Mouse (Mus musculus) frontal cortex, adult (tissue): Measurements from ENCODE around the gene Jrkl.

Source experiments
- ATAC-seq: cut with Nextera tagmentation; 2 replicates; pipeline ENCODE4 v1.9.2; 2017; ENCODE audit warnings: mild to moderate bottlenecking, moderate library complexity, mixed read lengths; ENCODE audit not compliant: low TSS enrichment

The Jrkl gene

DNA sequence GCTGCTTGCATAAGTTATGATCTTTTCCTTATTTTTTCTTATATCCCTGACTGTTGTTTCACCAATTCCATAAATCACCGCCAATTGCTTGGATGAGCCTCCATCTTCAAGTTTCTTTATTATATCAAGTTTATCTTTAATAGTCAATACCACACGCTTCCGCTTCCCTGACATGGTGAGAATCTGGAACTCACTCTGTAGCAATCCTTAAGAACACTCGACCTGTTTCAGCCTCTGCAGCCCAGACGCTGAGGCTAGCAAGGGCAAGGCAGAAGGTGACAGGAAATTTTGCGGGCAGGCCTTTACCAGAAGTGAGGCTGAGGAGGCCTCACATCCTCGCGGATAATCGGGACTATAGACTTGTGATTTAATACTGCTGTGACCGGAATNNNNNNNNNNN, at the start of gene Jrkl:
Gene Jrkl (minus strand): TSS at position 349 of the 400 bp plus-strand sequence.
- ATAC-seq: peak; percentile 58

DNA sequence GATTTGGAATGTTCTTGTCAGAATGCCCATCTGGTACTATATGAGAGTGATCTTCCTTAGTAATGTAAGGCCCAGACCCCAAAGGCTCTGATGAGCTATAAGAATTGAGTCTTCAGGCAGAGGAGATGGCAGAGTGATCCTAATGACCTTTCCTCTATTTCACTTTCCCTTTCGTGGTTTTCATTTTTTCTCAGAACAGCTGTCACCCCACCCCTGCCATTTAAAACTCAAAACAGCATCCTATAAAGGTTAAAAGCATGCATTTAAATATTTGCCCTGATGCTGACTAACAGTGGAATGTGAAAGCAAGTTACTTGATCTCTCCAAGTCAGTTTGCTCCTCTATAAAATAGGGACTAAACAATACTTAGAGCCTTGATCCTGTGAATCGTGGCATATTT, 41.9 kb upstream of the Jrkl start:
- no peak for ATAC-seq

DNA sequence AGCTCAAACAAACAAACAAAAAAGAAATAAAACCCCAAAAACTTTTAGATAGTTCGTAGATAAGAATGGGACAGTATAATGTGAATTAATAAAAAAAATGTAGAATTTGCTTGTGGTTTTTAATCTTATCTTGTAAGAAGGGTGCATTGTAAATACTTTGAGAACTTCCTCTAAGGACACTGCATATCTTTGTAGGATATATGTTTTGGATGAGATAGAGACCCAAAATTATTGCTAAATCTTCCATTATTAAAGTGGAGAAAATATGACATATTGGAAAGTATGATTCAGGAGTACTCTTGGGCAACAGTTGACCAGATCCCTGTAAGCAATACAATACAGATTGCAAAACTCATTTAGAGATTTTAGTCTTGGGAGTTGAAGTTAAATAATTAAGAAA, 27.6 kb upstream of the Jrkl start:
- ATAC-seq: no peak

DNA sequence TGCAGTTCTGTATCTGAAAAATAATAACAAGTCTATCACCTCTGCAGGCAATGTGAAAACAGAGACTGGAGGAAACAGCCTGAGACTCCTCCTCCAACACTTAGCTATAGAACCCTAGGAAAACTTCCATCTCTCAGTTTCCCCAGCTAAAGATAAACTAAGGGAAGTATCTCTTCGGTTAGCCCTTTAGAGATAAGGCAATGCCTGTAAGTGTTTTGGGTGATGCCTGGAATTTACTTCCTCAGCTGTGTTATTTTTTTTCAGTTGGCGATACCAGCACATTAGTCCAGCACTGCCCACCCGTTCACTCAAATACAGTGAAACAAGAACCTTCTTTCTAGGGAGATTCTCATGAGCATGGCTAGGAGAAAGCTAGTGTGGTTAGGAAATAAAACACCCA, 15.4 kb upstream of the Jrkl start:
- ATAC-seq: no peak

DNA sequence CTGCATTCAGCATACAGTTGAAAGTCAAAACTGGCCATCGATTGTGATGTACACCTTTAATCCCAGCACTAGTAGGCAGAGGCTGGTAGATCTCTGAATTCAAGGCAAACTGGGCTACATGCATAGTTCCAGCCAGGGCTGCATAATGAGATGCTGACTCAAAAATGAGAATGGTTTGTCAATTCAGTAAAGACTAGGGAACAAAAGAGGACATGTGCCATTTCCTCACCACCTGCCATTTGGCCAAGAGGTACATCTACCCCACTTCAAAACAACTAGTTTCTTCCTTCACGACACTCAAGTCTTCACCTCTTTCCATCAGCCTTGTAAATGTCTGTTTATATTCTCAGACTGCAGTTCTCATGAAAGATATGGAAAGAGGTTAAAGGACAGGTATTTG, 12.5 kb upstream of the Jrkl start:
- no peak for ATAC-seq

DNA sequence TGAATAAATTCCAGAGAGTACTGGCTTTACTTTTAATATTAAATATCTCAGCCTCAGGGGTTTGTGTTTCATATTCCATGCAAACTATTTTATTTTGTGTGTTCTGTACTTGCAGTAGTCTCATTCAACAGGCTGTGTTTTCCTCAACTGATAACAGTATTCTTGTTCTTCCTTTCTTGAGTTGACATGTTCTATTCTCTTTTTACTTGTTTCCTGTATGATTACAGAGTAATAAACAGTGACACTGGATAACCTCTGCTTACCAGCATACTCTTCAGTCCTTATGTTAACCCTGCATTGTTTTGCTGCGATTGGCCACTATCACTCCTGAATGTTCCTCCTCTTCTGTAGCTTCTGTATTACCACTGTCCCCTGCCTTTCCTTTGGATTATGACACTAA, 11.1 kb upstream of the Jrkl start:
- no peak for ATAC-seq

DNA sequence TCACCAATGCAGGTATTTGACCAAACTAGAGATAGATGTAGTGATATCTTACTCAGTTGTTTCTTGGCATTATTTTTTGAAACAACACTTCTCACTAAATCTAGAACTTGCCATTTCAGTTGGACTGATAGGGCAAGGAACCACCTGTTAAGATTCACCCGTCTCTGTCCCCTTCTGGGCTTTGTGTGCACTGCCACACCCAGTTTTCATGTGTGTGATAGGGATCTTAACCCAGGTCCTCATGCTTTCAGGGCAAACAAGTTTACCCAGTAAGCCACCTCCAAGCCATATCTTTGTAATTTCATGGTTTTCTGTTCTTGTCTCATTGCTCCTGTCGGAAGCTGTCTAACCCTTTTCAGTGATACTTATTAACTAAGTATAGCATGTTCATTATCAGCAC, 5.6 kb upstream of the Jrkl start:
- no peak for ATAC-seq

DNA sequence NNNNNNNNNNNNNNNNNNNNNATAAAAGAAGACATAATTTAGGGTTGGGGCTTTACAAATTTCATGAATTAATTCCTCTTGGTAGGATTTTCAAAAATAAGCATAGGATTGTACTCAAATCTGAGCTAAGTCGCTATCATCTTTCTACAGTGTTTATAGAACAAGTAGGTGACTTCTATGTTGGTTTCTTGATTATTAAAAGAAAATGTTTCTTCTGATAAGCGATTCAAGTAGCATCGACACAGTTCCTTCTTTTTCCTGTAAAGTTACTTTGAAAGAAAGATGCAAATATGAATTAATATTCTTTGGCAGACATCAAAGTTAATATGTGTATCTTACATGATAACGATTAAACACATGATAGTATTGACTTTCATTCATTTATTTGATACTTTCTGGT, 2.5 kb upstream of the Jrkl start:
- ATAC-seq: no peak

DNA sequence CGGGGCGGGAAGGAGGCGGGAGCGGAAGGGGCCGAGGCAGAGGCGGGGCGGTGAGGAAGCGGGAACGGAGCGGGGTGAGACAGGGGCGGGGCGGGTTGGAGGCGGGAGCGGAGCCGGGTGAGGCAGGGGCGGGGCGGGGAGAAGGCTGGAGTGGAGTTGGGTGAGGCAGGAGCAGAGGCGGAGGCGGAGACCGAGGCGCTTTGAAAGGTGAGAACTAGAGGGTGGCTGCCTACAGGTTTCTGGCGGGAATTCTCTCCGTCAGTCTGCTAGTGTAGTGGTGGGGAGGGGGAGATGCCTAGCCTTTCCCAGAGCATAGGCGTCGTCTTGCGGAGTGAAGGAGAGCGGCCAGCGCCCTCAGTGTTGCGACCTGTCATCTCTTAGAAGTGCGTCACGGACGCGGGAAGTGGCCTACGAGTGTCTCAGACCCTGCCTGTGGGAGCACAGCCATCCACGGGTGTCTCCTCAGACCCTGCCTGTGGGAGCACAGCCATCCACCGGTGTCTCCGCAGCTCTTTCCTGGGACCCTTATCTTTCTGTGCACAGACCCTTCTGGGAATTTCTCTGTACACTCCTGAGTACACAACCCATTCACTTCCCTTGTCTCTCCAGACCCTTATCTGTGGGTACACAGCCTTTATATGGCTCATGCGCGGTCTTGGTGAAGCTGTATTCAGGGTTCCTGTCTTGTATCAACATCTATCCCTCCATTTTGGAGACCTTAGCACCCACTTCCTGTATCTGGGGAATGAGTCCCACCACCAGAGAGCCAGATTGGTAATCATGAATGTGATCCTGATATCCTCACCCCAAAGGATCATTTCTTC, 1.4 kb upstream of the Jrkl start, which contains the start of gene Ccdc82:
Gene Ccdc82 (plus strand): TSS at position 141 of the 824 bp plus-strand sequence.
- ATAC-seq: peak; percentile 92

DNA sequence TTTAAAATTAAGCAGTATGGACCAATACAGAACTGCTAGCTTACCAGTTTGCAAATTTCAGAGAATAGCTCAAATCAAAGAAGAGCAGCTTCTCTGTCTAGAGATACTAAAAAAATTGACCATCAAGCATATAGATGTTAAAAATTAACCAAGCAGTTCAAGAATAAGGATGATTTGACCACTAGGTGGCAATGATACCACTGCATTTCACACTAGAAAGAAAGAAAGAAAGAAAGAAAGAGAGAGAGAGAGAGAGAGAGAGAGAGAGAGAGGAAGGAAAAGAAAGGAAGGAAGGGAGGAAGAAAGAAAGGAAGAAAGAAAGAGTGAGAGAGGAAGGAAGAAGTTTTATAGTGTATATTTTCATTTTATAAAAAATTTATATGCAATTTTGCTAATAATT, 3.3 kb downstream of the Jrkl start:
- ATAC-seq: no peak

DNA sequence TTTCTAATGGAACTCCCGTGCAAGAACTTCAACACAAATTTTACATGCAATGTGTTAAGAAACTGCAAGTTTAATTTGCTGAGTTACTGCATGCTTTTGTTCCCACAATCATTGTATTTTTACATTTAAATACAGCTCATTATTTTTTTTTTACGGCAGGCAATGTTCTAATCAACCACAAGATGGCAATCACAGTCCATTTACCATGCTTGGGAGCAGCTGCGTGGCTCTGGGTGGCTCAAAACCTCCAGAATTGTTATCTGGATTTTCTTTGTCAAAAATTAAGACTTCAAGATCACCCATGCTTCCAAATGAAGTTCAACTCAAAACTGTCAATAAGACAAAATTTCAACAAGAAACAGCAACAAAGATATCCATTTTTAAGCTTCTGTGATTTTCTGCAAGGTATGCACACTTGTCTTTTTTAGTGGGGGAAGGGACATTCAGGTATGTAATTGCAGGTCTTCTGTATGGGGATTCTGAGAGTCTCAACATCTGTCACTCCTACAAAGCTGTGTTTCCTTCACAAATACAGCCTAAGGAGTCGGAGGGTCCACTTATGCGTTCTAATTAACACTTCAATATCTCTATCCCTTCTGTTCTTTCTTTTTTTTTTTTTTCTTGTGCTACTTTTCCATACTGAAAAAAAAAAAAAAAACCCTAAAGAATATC, 13.9 kb downstream of the Jrkl start:
- peak; percentile 78 for ATAC-seq

DNA sequence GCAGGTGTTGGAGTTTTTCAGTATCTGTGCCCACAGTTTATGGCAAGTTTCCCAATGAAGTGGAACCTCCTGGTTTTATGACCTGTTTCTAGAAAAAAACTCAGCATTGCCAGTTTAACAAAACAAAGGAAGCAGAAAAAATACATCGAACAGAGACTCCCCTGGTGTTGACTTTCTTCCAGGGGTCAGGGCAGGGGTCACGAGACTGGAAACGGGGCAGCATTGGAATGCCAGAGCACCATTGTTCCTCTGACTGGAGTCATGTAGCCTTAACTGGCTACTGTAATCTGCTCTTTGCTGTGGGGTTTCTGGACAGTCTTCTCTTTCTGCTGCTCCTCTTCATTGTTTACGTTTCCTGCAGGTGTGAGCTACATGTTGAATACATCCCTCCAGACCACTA, 15.1 kb downstream of the Jrkl start:
- ATAC-seq: no peak

DNA sequence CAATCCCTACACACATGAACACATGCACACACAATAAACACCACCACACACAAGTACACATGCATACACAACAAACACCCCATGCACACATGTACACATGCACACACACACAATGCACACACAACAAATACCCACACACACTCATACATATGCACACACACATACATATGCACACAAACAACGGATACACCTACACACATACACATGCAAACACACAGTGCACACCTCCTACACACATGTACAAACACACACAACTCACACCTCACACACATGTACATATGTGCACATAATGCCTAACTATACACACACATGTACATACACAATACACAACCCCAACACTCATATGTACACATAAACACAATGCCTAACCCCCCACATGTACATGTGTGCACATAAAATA, 19.8 kb downstream of the Jrkl start:
- no peak for ATAC-seq

DNA sequence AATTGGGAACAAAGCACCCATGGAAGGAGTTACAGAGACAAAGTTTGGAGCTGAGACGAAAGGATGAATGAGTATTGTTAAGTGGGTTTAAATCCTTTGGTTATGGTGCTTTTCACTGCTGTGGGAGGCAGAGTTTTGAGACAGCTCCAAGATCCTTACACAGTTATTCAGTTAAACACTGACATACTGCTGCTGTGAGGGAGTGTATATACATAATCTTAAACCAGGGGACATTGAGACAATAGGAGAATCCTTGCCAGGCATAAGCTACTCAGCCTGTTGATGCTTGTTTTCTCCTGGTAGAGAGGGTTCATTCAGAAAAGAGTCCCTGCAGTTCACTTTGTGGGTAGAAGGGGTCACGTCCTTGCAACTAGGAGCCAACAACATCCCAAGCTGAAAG, 39.3 kb downstream of the Jrkl start:
- no peak for ATAC-seq

DNA sequence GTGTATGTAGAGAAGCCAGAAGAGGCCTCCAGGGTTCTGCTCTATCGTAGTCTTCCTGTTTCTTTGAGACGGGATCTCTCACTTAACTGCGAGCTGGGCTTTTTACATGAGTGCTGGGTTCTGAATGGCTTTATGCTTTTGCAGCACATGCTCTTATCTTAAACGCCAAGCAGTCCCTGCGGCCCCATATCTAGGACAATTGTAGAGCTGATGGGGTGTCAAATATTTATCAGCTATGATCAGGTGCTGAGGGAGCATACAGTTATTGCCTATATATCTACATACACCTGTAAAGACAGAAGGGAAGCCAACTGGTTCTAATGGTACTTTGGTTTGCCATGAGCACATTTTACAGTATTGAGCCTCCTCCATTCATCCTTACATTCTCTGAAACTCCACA, 41.9 kb downstream of the Jrkl start:
- no peak for ATAC-seq

DNA sequence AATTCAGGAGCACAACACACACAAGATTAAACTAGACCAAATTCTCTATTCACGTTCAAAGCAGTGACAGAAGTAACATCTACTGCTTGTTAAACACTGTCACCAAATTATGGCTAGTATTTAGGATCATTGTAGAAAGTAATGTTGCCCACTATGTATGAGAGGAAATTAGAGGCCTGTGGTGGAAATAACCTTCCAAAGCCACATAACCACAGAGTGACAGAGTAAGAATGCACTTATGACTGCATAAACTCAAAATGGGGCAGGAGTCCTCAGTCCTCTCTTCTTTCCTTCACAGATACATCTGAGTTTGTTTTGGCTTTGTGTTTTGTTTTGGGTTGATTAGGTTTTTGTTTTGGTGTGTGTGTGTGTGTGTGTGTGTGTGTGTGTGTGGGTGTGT, 42.5 kb downstream of the Jrkl start:
- ATAC-seq: no peak

DNA sequence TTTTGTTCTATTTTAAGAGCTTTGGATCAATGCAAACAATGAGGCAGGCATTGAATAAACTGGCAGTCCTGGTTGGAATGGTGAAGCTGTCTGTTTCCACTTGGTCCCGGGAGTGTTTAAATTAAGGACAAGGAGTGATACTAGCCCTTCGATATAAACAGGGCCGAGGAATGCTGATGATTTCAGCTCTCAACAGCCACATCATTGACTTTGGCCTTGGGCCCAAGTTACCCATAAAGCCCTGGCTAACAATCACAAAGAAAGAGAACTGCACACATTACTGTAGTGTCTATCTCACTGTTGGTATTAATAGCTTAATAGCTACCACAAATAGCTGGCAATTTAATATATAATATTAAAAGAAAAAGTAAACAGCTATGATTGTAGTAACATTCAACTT, 45.5 kb downstream of the Jrkl start:
- ATAC-seq: no peak

DNA sequence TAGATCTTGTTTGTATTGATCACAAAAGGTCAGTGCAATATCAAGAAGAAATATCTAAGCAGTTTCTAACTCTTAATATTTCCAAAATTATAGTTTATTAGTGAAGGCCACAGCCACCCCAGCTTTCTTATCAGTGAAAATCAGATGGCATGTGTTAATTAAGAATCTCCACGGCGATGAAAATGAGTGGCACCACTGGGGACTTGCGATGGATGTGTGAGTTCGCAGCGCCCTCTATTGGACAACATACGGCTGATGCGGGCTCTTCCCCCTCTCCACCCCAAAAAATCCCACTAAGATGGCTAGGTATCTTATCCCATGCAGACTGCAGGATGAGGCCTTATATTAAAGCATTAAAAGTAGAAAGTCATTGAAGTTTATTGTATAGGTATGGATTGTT, 49.9 kb downstream of the Jrkl start:
- peak; percentile 85 for ATAC-seq

DNA sequence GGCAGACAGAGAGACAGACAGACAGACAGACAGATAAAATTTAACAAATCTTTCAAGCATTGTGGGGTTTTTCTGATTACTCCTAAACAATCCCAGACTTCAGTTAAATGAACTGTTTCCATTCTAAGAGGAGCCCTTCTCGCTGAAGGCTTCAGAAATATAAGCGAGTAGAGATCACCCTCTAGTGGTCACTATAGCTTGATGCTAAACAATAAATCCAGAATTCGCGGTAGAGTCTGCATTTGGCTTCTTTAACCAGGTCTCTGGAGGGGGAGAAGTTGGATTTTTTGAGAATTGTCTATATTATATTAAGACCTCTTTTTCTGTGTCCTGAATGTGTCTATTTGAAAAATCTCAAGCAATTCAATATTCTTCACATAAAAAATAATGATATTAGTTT, 50.4 kb downstream of the Jrkl start:
- peak; percentile 91 for ATAC-seq

DNA sequence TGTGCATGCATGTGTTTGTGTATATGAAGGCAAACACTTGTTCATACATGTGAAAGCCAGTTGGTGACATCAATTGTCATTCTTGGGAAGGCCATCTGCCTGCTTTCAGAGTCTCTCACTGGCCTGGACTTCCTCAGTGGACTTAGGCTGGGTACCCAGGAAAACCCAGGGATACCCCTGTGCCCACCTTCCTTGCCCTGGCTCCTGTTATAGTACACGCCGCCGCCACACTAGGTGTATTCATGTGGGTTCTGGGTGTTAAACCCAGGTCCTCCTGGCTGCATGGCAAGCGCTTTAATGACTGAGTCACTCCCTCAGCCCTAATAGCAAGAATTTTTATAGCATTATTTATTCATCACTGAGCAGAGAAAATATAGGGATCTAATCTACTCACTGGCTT, 51.0 kb downstream of the Jrkl start:
- ATAC-seq: no peak
